Mouse (Mus musculus): Measurements from ENCODE around the gene Ptpn13.

Gene Ptpn13

DNA sequence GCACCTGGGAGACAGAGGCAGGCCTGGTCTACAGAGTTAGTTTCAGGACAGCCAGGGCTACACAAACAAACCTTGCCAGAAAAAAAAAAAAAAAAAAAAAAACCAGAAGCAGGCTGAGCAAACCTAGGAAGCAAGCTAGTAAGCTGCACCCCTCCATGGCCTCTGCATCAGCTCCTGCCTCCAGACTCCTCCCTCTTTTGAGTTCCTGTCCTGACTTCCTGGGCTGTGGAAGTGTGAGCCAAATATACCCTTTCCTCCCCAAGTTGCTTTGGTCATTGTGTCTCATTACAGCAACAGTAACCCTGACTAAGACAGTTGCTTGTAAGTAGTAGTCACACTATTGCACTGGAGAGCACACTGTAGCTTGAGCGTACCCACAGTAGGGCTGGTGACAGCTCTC lies 219.2 kb downstream of the Ptpn13 start:
- DNase-seq (ENCODE audit: extremely low read depth, low read depth) = no peak

DNA sequence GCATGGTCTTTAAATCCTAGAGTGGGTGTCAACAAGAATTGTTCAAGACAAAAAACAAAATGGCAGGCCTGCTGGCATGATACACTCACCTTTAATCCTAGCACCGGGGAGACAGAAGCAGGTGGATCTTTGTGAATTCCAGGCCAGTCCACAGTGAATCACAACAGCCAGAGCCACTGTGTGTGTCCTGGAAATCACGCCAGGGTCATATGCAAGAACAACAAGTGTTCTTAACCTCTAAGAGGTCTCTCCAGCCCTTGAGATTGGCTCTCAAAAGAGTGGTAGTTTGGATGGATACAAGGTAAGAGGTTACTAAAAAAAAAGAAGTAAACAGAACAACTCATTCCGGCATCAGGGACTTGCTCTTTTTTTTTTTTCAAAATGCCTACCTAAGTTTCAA lies 222.3 kb downstream of the Ptpn13 start:
- DNase-seq (ENCODE audit: extremely low read depth, low read depth) = no peak
